Mouse (Mus musculus) CH12.LX (cell line): ENCODE measurements at regions not wholly inside any gene's neighbourhood (a gene's known extent, or its start where the extent isn't known, plus 50 kb on each side); places are given as distances from the start of the nearest gene placed in this dataset.

Experiments
- DNase-seq: peaks from one replicate; pipeline ENCODE4 v3.0.0-alpha.2; 2013; ENCODE audit errors: extremely low read depth
- H3K27ac ChIP-seq: 2 replicates; pipeline ENCODE4 v1.5.1; 2012; ENCODE audit warnings: low read depth, mild to moderate bottlenecking, control low read depth, moderate library complexity; ENCODE audit not compliant: insufficient read depth
- H3K27me3 ChIP-seq: replicated peaks from 2 replicates; pipeline ENCODE3; 2012; ENCODE audit warnings: inconsistent platforms
- H3K36me3 ChIP-seq, 2 experiments: replicated peaks in 1 of 2; 2 replicates each; pipeline versions ENCODE3 to v1.6.1; 2012; ENCODE audit warnings: inconsistent platforms in 1 of 2, low read length in 1 of 2, mild to moderate bottlenecking in 1 of 2, mixed read lengths in 1 of 2, moderate library complexity in 1 of 2; ENCODE audit not compliant: control insufficient read depth in 1 of 2, insufficient read depth in 1 of 2
- H3K4me1 ChIP-seq, 2 experiments: 2 replicates each; pipeline ENCODE4 v1.6.1; 2012; ENCODE audit warnings: inconsistent platforms in 1 of 2, moderate library complexity in 1 of 2; ENCODE audit not compliant: insufficient read depth in 2 of 2, control insufficient read depth in 1 of 2
- H3K4me2 ChIP-seq: 2 replicates; pipeline ENCODE4 v1.6.1; 2012; ENCODE audit warnings: low read depth, mild to moderate bottlenecking, control low read depth; ENCODE audit not compliant: poor library complexity, insufficient read depth, severe bottlenecking
- H3K4me3 ChIP-seq, 3 experiments: fragments of 150-350 bp in 1 of 3; sonication (generic) in 1 of 3; replicated peaks in 1 of 3; 2 replicates each; pipeline versions ENCODE3 to v1.5.1; 2011 to 2012; ENCODE audit warnings: low read depth in 2 of 3, low read length in 2 of 3, mild to moderate bottlenecking in 2 of 3, moderate library complexity in 2 of 3, control low read depth in 1 of 3, improper control_type of control experiment in 1 of 3, inconsistent platforms in 1 of 3, mixed read lengths in 1 of 3; ENCODE audit not compliant: poor library complexity in 1 of 3
- H3K79me2 ChIP-seq: replicated peaks from 2 replicates; pipeline ENCODE4 v1.6.1; 2012; ENCODE audit warnings: mild to moderate bottlenecking, moderate library complexity; ENCODE audit not compliant: control insufficient read depth, poor library complexity, insufficient read depth, severe bottlenecking; ENCODE audit errors: extremely low read depth
- H3K9ac ChIP-seq: 2 replicates; pipeline ENCODE4 v1.6.1; 2012; ENCODE audit warnings: low read depth, mild to moderate bottlenecking, control low read depth, moderate library complexity; ENCODE audit not compliant: insufficient read depth
- H3K9me3 ChIP-seq: replicated peaks from 2 replicates; pipeline ENCODE3; 2012; ENCODE audit warnings: low read length, inconsistent platforms, mixed read lengths
- BHLHE40 ChIP-seq: IDR thresholded peaks from 2 replicates; pipeline ENCODE4 v1.6.1; 2011; ENCODE audit warnings: mild to moderate bottlenecking, low read depth, low read length, improper control_type of control experiment
- CHD1 ChIP-seq: IDR thresholded peaks from 2 replicates; pipeline ENCODE4 v1.6.1; 2012; ENCODE audit warnings: low read depth, low read length, improper control_type of control experiment, inconsistent platforms
- CTCF ChIP-seq, 2 experiments: IDR thresholded peaks in 1 of 2; conservative IDR thresholded peaks in 1 of 2; 2 replicates each; pipeline ENCODE4 v1.5.1; 2011 to 2012; ENCODE audit warnings: low read depth in 2 of 2, low read length in 2 of 2, improper control_type of control experiment in 1 of 2, inconsistent platforms in 1 of 2, mild to moderate bottlenecking in 1 of 2, moderate library complexity in 1 of 2
- ELF1 ChIP-seq: IDR thresholded peaks from 2 replicates; pipeline ENCODE4 v1.6.1; 2014; ENCODE audit warnings: low read depth, mild to moderate bottlenecking, inconsistent platforms, low read length, improper control_type of control experiment
- EP300 ChIP-seq: IDR thresholded peaks from 2 replicates; pipeline ENCODE4 v1.6.1; 2011; ENCODE audit warnings: low read length, improper control_type of control experiment
- GABPA ChIP-seq: IDR thresholded peaks from 2 replicates; pipeline ENCODE4 v1.6.1; 2012; ENCODE audit warnings: low read depth, low read length, improper control_type of control experiment, inconsistent platforms; ENCODE audit not compliant: insufficient replicate concordance
- HCFC1 ChIP-seq: IDR thresholded peaks from 2 replicates; pipeline ENCODE4 v1.6.1; 2012; ENCODE audit warnings: low read depth, mild to moderate bottlenecking, inconsistent platforms, low read length, improper control_type of control experiment
- IRF4 ChIP-seq: IDR thresholded peaks from 2 replicates; pipeline ENCODE4 v1.6.1; 2014; ENCODE audit warnings: low read depth, mild to moderate bottlenecking, inconsistent platforms, low read length, improper control_type of control experiment
- JUN ChIP-seq: IDR thresholded peaks from 2 replicates; pipeline ENCODE4 v1.6.1; 2011; ENCODE audit warnings: low read depth, mild to moderate bottlenecking, low read length, improper control_type of control experiment, moderate library complexity; ENCODE audit not compliant: insufficient read depth
- JUND ChIP-seq: conservative IDR thresholded peaks from 2 replicates; pipeline ENCODE4 v1.6.1; 2011; ENCODE audit warnings: low read depth, low read length, improper control_type of control experiment
- KAT2A ChIP-seq: IDR thresholded peaks from 2 replicates; pipeline ENCODE4 v1.6.1; 2012; ENCODE audit warnings: low read length, improper control_type of control experiment, inconsistent platforms; ENCODE audit not compliant: insufficient replicate concordance
- MAFK ChIP-seq: IDR thresholded peaks from 2 replicates; pipeline ENCODE4 v1.6.1; 2011; ENCODE audit warnings: low read length, improper control_type of control experiment; ENCODE audit not compliant: insufficient replicate concordance
- MAX ChIP-seq: IDR thresholded peaks from 2 replicates; pipeline ENCODE4 v1.6.1; 2011; ENCODE audit warnings: low read length, improper control_type of control experiment
- MAZ ChIP-seq: IDR thresholded peaks from 2 replicates; pipeline ENCODE4 v1.6.1; 2012; ENCODE audit warnings: low read depth, mild to moderate bottlenecking, inconsistent platforms, low read length, improper control_type of control experiment, moderate library complexity
- MEF2A ChIP-seq: IDR thresholded peaks from 2 replicates; pipeline ENCODE4 v1.6.1; 2014; ENCODE audit warnings: low read depth, mild to moderate bottlenecking, inconsistent platforms, low read length, improper control_type of control experiment, borderline replicate concordance
- MXI1 ChIP-seq: IDR thresholded peaks from 2 replicates; pipeline ENCODE4 v1.6.1; 2011; ENCODE audit warnings: mild to moderate bottlenecking, low read depth, low read length, improper control_type of control experiment
- MYC ChIP-seq: IDR thresholded peaks from 2 replicates; pipeline ENCODE4 v1.6.1; 2011; ENCODE audit warnings: low read depth, mild to moderate bottlenecking, improper control_type of control experiment, low read length
- NELFE ChIP-seq: IDR thresholded peaks from 2 replicates; pipeline ENCODE4 v1.6.1; 2011; ENCODE audit warnings: low read depth, low read length, improper control_type of control experiment
- PAX5 ChIP-seq: IDR thresholded peaks from 2 replicates; pipeline ENCODE4 v1.6.1; 2012; ENCODE audit warnings: low read length, inconsistent platforms, mixed read lengths
- POLR2A ChIP-seq: IDR thresholded peaks from 2 replicates; pipeline ENCODE4 v1.6.1; 2011; ENCODE audit warnings: low read depth, mild to moderate bottlenecking, improper control_type of control experiment, low read length
- POLR2AphosphoS2 ChIP-seq: IDR thresholded peaks from 2 replicates; pipeline ENCODE4 v1.6.1; 2011; ENCODE audit warnings: low read depth, low read length, improper control_type of control experiment
- RCOR1 ChIP-seq: conservative IDR thresholded peaks from 2 replicates; pipeline ENCODE4 v1.6.1; 2012; ENCODE audit warnings: low read depth, mild to moderate bottlenecking, inconsistent platforms, low read length, improper control_type of control experiment
- SIN3A ChIP-seq: IDR thresholded peaks from 2 replicates; pipeline ENCODE4 v1.6.1; 2012; ENCODE audit warnings: low read length, improper control_type of control experiment, inconsistent platforms
- TBP ChIP-seq: conservative IDR thresholded peaks from 2 replicates; pipeline ENCODE4 v1.6.1; 2011; ENCODE audit warnings: low read depth, low read length, improper control_type of control experiment
- UBTF ChIP-seq: IDR thresholded peaks from 2 replicates; pipeline ENCODE4 v1.6.1; 2012; ENCODE audit warnings: low read depth, mild to moderate bottlenecking, inconsistent platforms, low read length, improper control_type of control experiment, moderate library complexity
- USF1 ChIP-seq: IDR thresholded peaks from 2 replicates; pipeline ENCODE4 v1.6.1; 2014; ENCODE audit warnings: low read depth, mild to moderate bottlenecking, inconsistent platforms, low read length, improper control_type of control experiment
- USF2 ChIP-seq: conservative IDR thresholded peaks from 2 replicates; pipeline ENCODE4 v1.6.1; 2011; ENCODE audit warnings: low read depth, low read length, improper control_type of control experiment
- ZKSCAN1 ChIP-seq: IDR thresholded peaks from 2 replicates; pipeline ENCODE4 v1.6.1; 2012; ENCODE audit warnings: low read depth, inconsistent platforms, low read length, improper control_type of control experiment, borderline replicate concordance
- ZNF384 ChIP-seq: IDR thresholded peaks from 2 replicates; pipeline ENCODE4 v1.6.1; 2012; ENCODE audit warnings: low read depth, low read length, improper control_type of control experiment, inconsistent platforms
- dilution Hi-C: fragments of 300-500 bp; cut with MboI; formaldehyde crosslinking; loops from 2 replicates; pipeline ENCODE4 v1.14.3; 2020; ENCODE audit warnings: low sequenced_read_pairs; ENCODE audit not compliant: extremely low pct_unique_long_range_greater_than_20kb, extremely low pct_ligation_motif_present
- in situ Hi-C: fragments of 300-500 bp; cut with MboI; formaldehyde crosslinking; loops from 3 replicates; pipeline ENCODE4 v1.14.3; 2019; ENCODE audit warnings: low sequenced_read_pairs, low pct_ligation_motif_present, low pct_unique_long_range_greater_than_20kb, mixed read lengths

- Histone ChIP-seq H3K4me1 (peaks cover 0 to 11% of the 10 kb centered on the region in 2 experiments; a peak in 1 of 4 replicates), H3K27ac (no peak overlapping the region), H3K9me3 (no peaks in the 10 kb centered on the region), H3K36me3 (no peaks in the 10 kb centered on the region), H3K79me2 (no peaks in the 10 kb centered on the region), H3K27me3 (no peaks in the 10 kb centered on the region), H3K9ac (no peak overlapping the region), H3K4me2 (no peak overlapping the region), H3K4me3 (no peak overlapping the region)
- dilution Hi-C loops = no loop called here
- DNase-seq = no peak
- TF ChIP-seq TBP (no peak), MAX (no peak), CTCF (conservative IDR thresholded peaks at IDR 0.05 in 1 of 2, IDR thresholded peaks at IDR 0.05 in 1 of 2; ENCODE audit: low read depth in 2 of 2, low read length in 2 of 2) (no peak), MEF2A (no peak), USF1 (no peak), PAX5 (no peak), MXI1 (no peak), POLR2A (no peak), RCOR1 (no peak), MYC (no peak), IRF4 (no peak), NELFE (no peak)
- in situ Hi-C loops = no loop called here
Measured at GRCm38 (mm10) chr10:19277103-19277827, 79.1 kb upstream of the Olig3 start.

DNA sequence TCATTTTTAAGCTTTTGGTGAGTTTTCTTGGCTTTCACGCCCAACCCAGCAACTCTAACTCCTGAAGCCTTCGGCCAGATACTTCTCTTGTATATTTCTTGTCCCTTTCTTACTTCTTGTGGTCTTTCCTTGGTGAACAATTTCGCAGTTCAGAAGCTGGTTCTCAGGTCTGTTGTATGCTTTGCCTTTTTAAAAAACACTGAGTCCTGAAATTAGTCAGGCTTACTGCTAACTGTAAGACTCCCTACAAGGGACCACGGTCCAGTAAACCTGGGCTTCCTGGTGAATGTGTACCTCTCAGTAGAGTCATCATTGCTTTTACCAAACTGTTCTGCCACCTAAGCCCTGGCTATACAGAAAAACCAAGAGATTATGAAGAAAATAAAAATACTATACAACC lies 81.3 kb upstream of the Olig3 start:
- Histone ChIP-seq H3K4me3 (no peak overlapping the region), H3K4me2 (no peak overlapping the region), H3K79me2 (no peaks in the 10 kb centered on the region), H3K36me3 (no peaks in the 10 kb centered on the region), H3K9ac (no peak overlapping the region), H3K27me3 (no peaks in the 10 kb centered on the region), H3K4me1 (peaks cover 0 to 11% of the 10 kb centered on the region in 2 experiments; a peak in 1 of 4 replicates), H3K9me3 (no peaks in the 10 kb centered on the region), H3K27ac (no peak overlapping the region)
- DNase-seq = peak; percentile 35
- in situ Hi-C loops (no loop called here), dilution Hi-C loops (no loop called here)
- TF ChIP-seq POLR2AphosphoS2 (no peak), SIN3A (no peak), CHD1 (no peak), ELF1 (no peak), JUN (0 out of 2 replicates have a peak, but pooled peaks have one; percentile 13), ZNF384 (0 out of 2 replicates have a peak, but pooled peaks have one; percentile 17), HCFC1 (no peak), JUND (peak; percentile 63), USF2 (no peak), MEF2A (no peak), KAT2A (no peak), GABPA (no peak), EP300 (peak; percentile 47; the same call in 1 of the 2 replicates), UBTF (no peak), IRF4 (peak; percentile 59), MAFK (no peak), TBP (no peak), BHLHE40 (no peak), ZKSCAN1 (no peak), NELFE (no peak), MAZ (no peak)
